Comparison of ENCODE assay signal across 8 mouse cellular contexts in genomic region chr17:67869731-67870601, GRCm38 (mm10).
A peak's percentile ranks its signal among the peaks of the same experiment; 100 is the strongest.
DNase-seq lines count a peak whose midpoint lies in the region; ATAC-seq and TF ChIP-seq lines count a peak whose summit lies in the region.

No protein-coding gene starts in this region.

- H3K4me2 ChIP-seq in forebrain, embryonic 13.5 days = no peak overlapping the region

- WGBS in forebrain, embryonic 13.5 days = 68% methylated on average over 23 of the region's 23 CpGs

- peak; percentile 77 for ATAC-seq in forebrain, embryonic 13.5 days

- H3K9ac ChIP-seq in forebrain, embryonic 13.5 days = no peak overlapping the region

- H3K4me3 ChIP-seq in forebrain, embryonic 13.5 days = no peak overlapping the region
- no peak overlapping the region for H3K4me3 ChIP-seq in layer of hippocampus, adult 2 months

- no peaks in the 10 kb centered on the region for H3K27me3 ChIP-seq in forebrain, embryonic 13.5 days

- peak; percentile 89 for DNase-seq in NIH3T3 (ENCODE audit: low read depth)
- DNase-seq in c-Kit-positive CD71-positive TER-119-negative erythroid progenitor cells, embryonic 14.5 days (ENCODE audit: low read depth) = peak; percentile 25
- peak; percentile 83 for DNase-seq in heart, postnatal 4 days
- peak; percentile 42 to 84 for DNase-seq in layer of hippocampus, adult 2 months (ENCODE audit: low spot score in 2 of 2)
- DNase-seq in lung, postnatal 10 days = peak; percentile 79
- peak; percentile 59 for DNase-seq in retina, postnatal 7 days (ENCODE audit: low read depth, low spot score)
- no peak for DNase-seq in B cell, adult 2 months

- no peak overlapping the region for H3K27ac ChIP-seq in forebrain, embryonic 13.5 days
- no peak overlapping the region for H3K27ac ChIP-seq in layer of hippocampus, adult 2 months

- H3K4me1 ChIP-seq in forebrain, embryonic 13.5 days = no peaks in the 10 kb centered on the region

- peak; percentile 89 for TF ChIP-seq CTCF in layer of hippocampus, adult 2 months (conservative IDR thresholded peaks at IDR 0.05)

- no peaks in the 10 kb centered on the region for H3K9me3 ChIP-seq in forebrain, embryonic 13.5 days (replicated peaks)

- H3K36me3 ChIP-seq in forebrain, embryonic 13.5 days (ENCODE audit: poor library complexity, severe bottlenecking) = no peaks in the 10 kb centered on the region

Comparison
In these comparisons a context has a peak if more than half of its experiments do, and no peak if none do; other contexts are left out.
1. DNase-seq: peak in NIH3T3 (single experiment), c-Kit-positive CD71-positive TER-119-negative erythroid progenitor cells, embryonic 14.5 days (single experiment), heart, postnatal 4 days (single experiment), layer of hippocampus, adult 2 months (2 of 2), lung, postnatal 10 days (single experiment) and retina, postnatal 7 days (single experiment); none in B cell, adult 2 months (0 of 2).